Mouse (Mus musculus): ENCODE results near the gene Olfr986. TPM values are rescaled to one million over a fixed set of nuclear protein-coding genes. Genes with fewer than 3 reads are reported as not detected.
"Not testable (repeated sequence)": the region's sequence is repeated elsewhere in the genome, so short reads cannot be mapped to it uniquely, and the experiment has no call there.

Olfr986 gene
- not detected in 2 replicates for polyA plus RNA-seq (2012; rRNA removed)

- Histone ChIP-seq H3K27ac (ENCODE audit: insufficient read depth, low read length) (no peak within 1 kb of the TSS), H3K4me1 (ENCODE audit: control insufficient read depth, insufficient read depth, low read length) (no peaks in the 10 kb centered on the region), H3K27me3 (ENCODE audit: control insufficient read depth, insufficient read depth, low read length) (no peaks in the 10 kb centered on the region), H3K4me3 (replicated peaks; ENCODE audit: insufficient read depth, low read depth, low read length) (no peak within 1 kb of the TSS)
- no peak for TF ChIP-seq POLR2A (IDR thresholded peaks at IDR 0.05; ENCODE audit: borderline replicate concordance, insufficient read depth, low read length)
- TF ChIP-seq CTCF (IDR thresholded peaks at IDR 0.05; ENCODE audit: borderline replicate concordance, insufficient read depth, low read depth, low read length), result no peak
- WGBS, result 92% methylated on average over 5 of the region's 5 CpGs
- DNase-seq, result no peak
Observed at GRCm38 (mm10) chr9:40180620-40181019, at the start of gene Olfr986. Gene Olfr986 (plus strand): TSS chr9:40180920.

- no peak for DNase-seq
- no peak overlapping the region for H3K4me3 ChIP-seq (replicated peaks; ENCODE audit: insufficient read depth, low read depth, low read length)
- no peak overlapping the region for H3K27ac ChIP-seq (ENCODE audit: insufficient read depth, low read length)
- H3K4me1 ChIP-seq (ENCODE audit: control insufficient read depth, insufficient read depth, low read length), result no peaks in the 10 kb centered on the region
- WGBS, result 68% methylated on average over 6 of the region's 6 CpGs
- no peak for TF ChIP-seq CTCF (IDR thresholded peaks at IDR 0.05; ENCODE audit: borderline replicate concordance, insufficient read depth, low read depth, low read length)
- no peak for TF ChIP-seq POLR2A (IDR thresholded peaks at IDR 0.05; ENCODE audit: borderline replicate concordance, insufficient read depth, low read length)
- H3K27me3 ChIP-seq (ENCODE audit: control insufficient read depth, insufficient read depth, low read length), result no peaks in the 10 kb centered on the region
Observed at GRCm38 (mm10) chr9:40136987-40137688, 43.6 kb upstream of the Olfr986 start.

- Histone ChIP-seq H3K4me1 (ENCODE audit: control insufficient read depth, insufficient read depth, low read length) (no peaks in the 10 kb centered on the region), H3K27ac (ENCODE audit: insufficient read depth, low read length) (no peak overlapping the region), H3K27me3 (ENCODE audit: control insufficient read depth, insufficient read depth, low read length) (no peaks in the 10 kb centered on the region), H3K4me3 (replicated peaks; ENCODE audit: insufficient read depth, low read depth, low read length) (no peak overlapping the region)
- TF ChIP-seq POLR2A (IDR thresholded peaks at IDR 0.05; ENCODE audit: borderline replicate concordance, insufficient read depth, low read length) (no peak), CTCF (IDR thresholded peaks at IDR 0.05; ENCODE audit: borderline replicate concordance, insufficient read depth, low read depth, low read length) (no peak)
- DNase-seq, result no peak
- 80% methylated on average over 4 of the region's 4 CpGs for WGBS
Observed at GRCm38 (mm10) chr9:40139484-40139883, 41.2 kb upstream of the Olfr986 start.

GRCm38 (mm10) chr9:40141544-40141943 lies 39.2 kb upstream of the Olfr986 start:
- Histone ChIP-seq H3K4me3 (replicated peaks; ENCODE audit: insufficient read depth, low read depth, low read length) (no peak overlapping the region), H3K27ac (ENCODE audit: insufficient read depth, low read length) (no peak overlapping the region), H3K27me3 (ENCODE audit: control insufficient read depth, insufficient read depth, low read length) (no peaks in the 10 kb centered on the region), H3K4me1 (ENCODE audit: control insufficient read depth, insufficient read depth, low read length) (no peaks in the 10 kb centered on the region)
- DNase-seq, result no peak
- 65% methylated on average over 1 of the region's 1 CpGs for WGBS
- TF ChIP-seq CTCF (IDR thresholded peaks at IDR 0.05; ENCODE audit: borderline replicate concordance, insufficient read depth, low read depth, low read length), result no peak
- no peak for TF ChIP-seq POLR2A (IDR thresholded peaks at IDR 0.05; ENCODE audit: borderline replicate concordance, insufficient read depth, low read length)

GRCm38 (mm10) chr9:40155118-40155644 lies 25.5 kb upstream of the Olfr986 start:
- 26% methylated on average over 4 of the region's 4 CpGs for WGBS
- H3K27ac ChIP-seq (ENCODE audit: insufficient read depth, low read length), result no peak overlapping the region
- no peak for DNase-seq

GRCm38 (mm10) chr9:40166446-40166845 lies 14.3 kb upstream of the Olfr986 start:
- no peaks in the 10 kb centered on the region for H3K4me1 ChIP-seq (ENCODE audit: control insufficient read depth, insufficient read depth, low read length)
- DNase-seq, result peak in 1 of 2 experiments; percentile 12

More at GRCm38 (mm10) chr9:40155118-40155644, 25.5 kb upstream of the Olfr986 start:
- no peak for TF ChIP-seq CTCF (IDR thresholded peaks at IDR 0.05; ENCODE audit: borderline replicate concordance, insufficient read depth, low read depth, low read length)
- no peak for TF ChIP-seq POLR2A (IDR thresholded peaks at IDR 0.05; ENCODE audit: borderline replicate concordance, insufficient read depth, low read length)
- Histone ChIP-seq H3K4me3 (replicated peaks; ENCODE audit: insufficient read depth, low read depth, low read length) (no peak overlapping the region), H3K27me3 (ENCODE audit: control insufficient read depth, insufficient read depth, low read length) (no peaks in the 10 kb centered on the region), H3K4me1 (ENCODE audit: control insufficient read depth, insufficient read depth, low read length) (no peaks in the 10 kb centered on the region)

GRCm38 (mm10) chr9:40177017-40177416 lies 3.7 kb upstream of the Olfr986 start:
- no peak overlapping the region for H3K4me3 ChIP-seq (replicated peaks; ENCODE audit: insufficient read depth, low read depth, low read length)
- H3K27me3 ChIP-seq (ENCODE audit: control insufficient read depth, insufficient read depth, low read length), result no peaks in the 10 kb centered on the region
- 60% methylated on average over 6 of the region's 6 CpGs for WGBS
- no peak overlapping the region for H3K27ac ChIP-seq (ENCODE audit: insufficient read depth, low read length)
- DNase-seq, result no peak
- TF ChIP-seq CTCF (IDR thresholded peaks at IDR 0.05; ENCODE audit: borderline replicate concordance, insufficient read depth, low read depth, low read length) (no peak), POLR2A (IDR thresholded peaks at IDR 0.05; ENCODE audit: borderline replicate concordance, insufficient read depth, low read length) (no peak)
- no peaks in the 10 kb centered on the region for H3K4me1 ChIP-seq (ENCODE audit: control insufficient read depth, insufficient read depth, low read length)

More at GRCm38 (mm10) chr9:40166446-40166845, 14.3 kb upstream of the Olfr986 start:
- H3K27ac ChIP-seq (ENCODE audit: insufficient read depth, low read length), result no peak overlapping the region
- no peak overlapping the region for H3K4me3 ChIP-seq (replicated peaks; ENCODE audit: insufficient read depth, low read depth, low read length)
- H3K27me3 ChIP-seq (ENCODE audit: control insufficient read depth, insufficient read depth, low read length), result no peaks in the 10 kb centered on the region
- 84% methylated on average over 1 of the region's 1 CpGs for WGBS
- TF ChIP-seq POLR2A (IDR thresholded peaks at IDR 0.05; ENCODE audit: borderline replicate concordance, insufficient read depth, low read length) (no peak), CTCF (IDR thresholded peaks at IDR 0.05; ENCODE audit: borderline replicate concordance, insufficient read depth, low read depth, low read length) (no peak)

- not testable (repeated sequence) for H3K4me3 ChIP-seq (replicated peaks; ENCODE audit: insufficient read depth, low read depth, low read length); H3K27ac ChIP-seq (ENCODE audit: insufficient read depth, low read length); DNase-seq; H3K27me3 ChIP-seq (ENCODE audit: control insufficient read depth, insufficient read depth, low read length); H3K4me1 ChIP-seq (ENCODE audit: control insufficient read depth, insufficient read depth, low read length)
- 81% methylated on average over 2 of the region's 2 CpGs for WGBS
Observed at GRCm38 (mm10) chr9:40185166-40185565, 4.4 kb downstream of the Olfr986 start.
